Mouse (Mus musculus) small intestine, adult 2 months (tissue): ENCODE measurements at regions not wholly inside any gene's neighbourhood (a gene's known extent, or its start where the extent isn't known, plus 50 kb on each side); places are given as distances from the start of the nearest gene placed in this dataset.

Experiments
- CTCF ChIP-seq: fragments of 200-500 bp; IDR thresholded peaks from 2 replicates; pipeline ENCODE4 v1.5.1; 2012; ENCODE audit warnings: low read depth, mild to moderate bottlenecking, control low read depth, inconsistent platforms, low read length, moderate library complexity, mixed read lengths; ENCODE audit not compliant: insufficient replicate concordance, insufficient read length; ENCODE audit errors: extremely low read depth
- POLR2A ChIP-seq: fragments of 200-500 bp; IDR thresholded peaks from 2 replicates; pipeline ENCODE4 v1.6.1; 2012; ENCODE audit warnings: low read depth, mild to moderate bottlenecking, control low read depth, inconsistent platforms, low read length, moderate library complexity

GRCm38 (mm10) chr14:53802547-53802946 lies 451.4 kb downstream of the Dad1 start:
- TF ChIP-seq CTCF (no peak), POLR2A (no peak)
